Mouse (Mus musculus) intestine, embryonic 16.5 days (tissue): ENCODE results near the gene Pkig. TPM values are rescaled to one million over a fixed set of nuclear protein-coding genes. Genes with fewer than 3 reads are reported as not detected.

Experiments
- ATAC-seq: fragments of 200-750 bp; cut with Nextera tagmentation; 2 replicates; pipeline ENCODE4 v1.8.0; 2017; ENCODE audit warnings: moderate TSS enrichment, moderate library complexity
- H3K27ac ChIP-seq: fragments of 300-500 bp; sonication (generic); 2 replicates; pipeline ENCODE4 v1.5.1; 2014; ENCODE audit warnings: mild to moderate bottlenecking, low read length
- H3K27me3 ChIP-seq: fragments of 300-500 bp; sonication (generic); replicated peaks from 2 replicates; pipeline ENCODE4 v1.6.1; 2014; ENCODE audit warnings: low read length, control low read depth, mixed read lengths; ENCODE audit not compliant: control insufficient read depth, insufficient read depth
- H3K36me3 ChIP-seq: fragments of 300-500 bp; sonication (generic); 2 replicates; pipeline ENCODE4 v1.6.1; 2014; ENCODE audit warnings: low read length, control low read depth; ENCODE audit not compliant: control insufficient read depth, insufficient read depth
- H3K4me1 ChIP-seq: fragments of 300-500 bp; sonication (generic); 2 replicates; pipeline ENCODE4 v1.6.1; 2014; ENCODE audit warnings: low read length, control low read depth, mixed read lengths; ENCODE audit not compliant: control insufficient read depth, insufficient read depth
- H3K4me2 ChIP-seq: fragments of 300-500 bp; sonication (generic); 2 replicates; pipeline ENCODE4 v1.6.1; 2014; ENCODE audit warnings: low read depth, low read length, control low read depth
- H3K4me3 ChIP-seq: fragments of 300-500 bp; sonication (generic); 2 replicates; pipeline ENCODE4 v1.5.1; 2014; ENCODE audit warnings: mild to moderate bottlenecking, low read length
- H3K9ac ChIP-seq: fragments of 300-500 bp; sonication (generic); 2 replicates; pipeline ENCODE4 v1.6.1; 2014; ENCODE audit warnings: low read depth, low read length
- H3K9me3 ChIP-seq: fragments of 300-500 bp; sonication (generic); 2 replicates; pipeline ENCODE4 v1.6.1; 2016; ENCODE audit warnings: low read length, control low read depth; ENCODE audit not compliant: control insufficient read depth
- WGBS: fragments of 180-500 bp; shearing (Covaris S2); extraction: QIAGEN DNeasy Blood & Tissue Kit; methylation state at CpG from one replicate; pipeline ENCODE4 v1.1.7; 2014; 5-methylcytosine and 5-hydroxymethylcytosine counted together
- polyA plus RNA-seq: library from polyadenylated mRNA; unstranded; fragments of >200 nt; fragmentation: Nextera tagmentation; extraction: Ambion mirVana; gene quantifications from 2 replicates; pipeline ENCODE4 v1.2.1, GENCODE M21; 2015

Pkig gene
- polyA plus RNA-seq, 1 experiment from 2014 or later: 122 TPM

- H3K27me3 ChIP-seq: no peaks in the 10 kb centered on the region
- H3K9me3 ChIP-seq: no peaks in the 10 kb centered on the region
- no peak overlapping the region for H3K4me3 ChIP-seq
- H3K36me3 ChIP-seq: no peaks in the 10 kb centered on the region; the same call in 1 of the 2 replicates
- no peak overlapping the region for H3K27ac ChIP-seq
- H3K4me2 ChIP-seq: no peak overlapping the region
- 86% methylated on average over 6 of the region's 6 CpGs for WGBS
- ATAC-seq: no peak
- H3K9ac ChIP-seq: no peak overlapping the region
- peaks cover 5% of the 10 kb centered on the region; the same call in 1 of the 2 replicates for H3K4me1 ChIP-seq
Measured at GRCm38 (mm10) chr2:163708763-163709250, 50.6 kb downstream of the Pkig start.

GRCm38 (mm10) chr2:163710000-163710399 lies 51.8 kb downstream of the Pkig start:
- no peak overlapping the region for H3K9ac ChIP-seq
- no peaks in the 10 kb centered on the region for H3K9me3 ChIP-seq
- no peak overlapping the region for H3K27ac ChIP-seq
- peaks cover 5% of the 10 kb centered on the region; the same call in 1 of the 2 replicates for H3K4me1 ChIP-seq
- no peaks in the 10 kb centered on the region; the same call in 1 of the 2 replicates for H3K36me3 ChIP-seq
- no peak overlapping the region for H3K4me3 ChIP-seq
- H3K27me3 ChIP-seq: no peaks in the 10 kb centered on the region
- ATAC-seq: no peak
- 89% methylated on average over 9 of the region's 9 CpGs for WGBS
- H3K4me2 ChIP-seq: no peak overlapping the region

GRCm38 (mm10) chr2:163710606-163711159 lies 52.5 kb downstream of the Pkig start:
- no peak overlapping the region for H3K4me3 ChIP-seq
- H3K27me3 ChIP-seq: no peaks in the 10 kb centered on the region
- H3K9me3 ChIP-seq: no peaks in the 10 kb centered on the region
- H3K4me2 ChIP-seq: no peak overlapping the region
- no peak for ATAC-seq
- H3K9ac ChIP-seq: no peak overlapping the region
- WGBS: 69% methylated on average over 5 of the region's 5 CpGs
- H3K27ac ChIP-seq: no peak overlapping the region
- H3K36me3 ChIP-seq: no peaks in the 10 kb centered on the region; the same call in 1 of the 2 replicates
- peaks cover 5% of the 10 kb centered on the region; the same call in 1 of the 2 replicates for H3K4me1 ChIP-seq

GRCm38 (mm10) chr2:163711368-163711868 lies 53.2 kb downstream of the Pkig start:
- no peaks in the 10 kb centered on the region; the same call in 1 of the 2 replicates for H3K36me3 ChIP-seq
- no peaks in the 10 kb centered on the region for H3K27me3 ChIP-seq
- WGBS: 88% methylated on average over 8 of the region's 8 CpGs
- H3K4me1 ChIP-seq: peaks cover 8% of the 10 kb centered on the region
- no peak overlapping the region for H3K4me3 ChIP-seq
- H3K4me2 ChIP-seq: no peak overlapping the region
- no peak overlapping the region for H3K9ac ChIP-seq
- H3K27ac ChIP-seq: no peak overlapping the region
- H3K9me3 ChIP-seq: no peaks in the 10 kb centered on the region
- no peak for ATAC-seq

- Histone ChIP-seq H3K27ac (no peak overlapping the region), H3K4me2 (no peak overlapping the region), H3K4me1 (peaks cover 17% of the 10 kb centered on the region), H3K4me3 (no peak overlapping the region), H3K9me3 (no peaks in the 10 kb centered on the region), H3K36me3 (no peaks in the 10 kb centered on the region), H3K9ac (no peak overlapping the region), H3K27me3 (no peaks in the 10 kb centered on the region)
- no peak for ATAC-seq
- 66% methylated on average over 7 of the region's 7 CpGs for WGBS
Measured at GRCm38 (mm10) chr2:163712473-163712872, 54.3 kb downstream of the Pkig start.

GRCm38 (mm10) chr2:163712874-163713273 lies 54.7 kb downstream of the Pkig start:
- H3K4me3 ChIP-seq: no peak overlapping the region
- H3K9me3 ChIP-seq: no peaks in the 10 kb centered on the region
- H3K4me2 ChIP-seq: no peak overlapping the region
- H3K4me1 ChIP-seq: peaks cover 17% of the 10 kb centered on the region
- no peak for ATAC-seq
- H3K27me3 ChIP-seq: no peaks in the 10 kb centered on the region
- H3K27ac ChIP-seq: no peak overlapping the region
- 72% methylated on average over 6 of the region's 6 CpGs for WGBS
- no peaks in the 10 kb centered on the region for H3K36me3 ChIP-seq
- no peak overlapping the region for H3K9ac ChIP-seq

- 76% methylated on average over 3 of the region's 3 CpGs for WGBS
- no peaks in the 10 kb centered on the region for H3K27me3 ChIP-seq
- no peak overlapping the region for H3K27ac ChIP-seq
- no peaks in the 10 kb centered on the region for H3K36me3 ChIP-seq
- no peak overlapping the region for H3K9ac ChIP-seq
- no peak overlapping the region for H3K4me2 ChIP-seq
- H3K4me1 ChIP-seq: peaks cover 17% of the 10 kb centered on the region
- no peaks in the 10 kb centered on the region for H3K9me3 ChIP-seq
- no peak for ATAC-seq
- no peak overlapping the region for H3K4me3 ChIP-seq
Measured at GRCm38 (mm10) chr2:163713340-163713739, 55.2 kb downstream of the Pkig start.

- Histone ChIP-seq H3K27me3 (no peaks in the 10 kb centered on the region), H3K9me3 (no peaks in the 10 kb centered on the region), H3K4me1 (peaks cover 27% of the 10 kb centered on the region), H3K9ac (no peak overlapping the region), H3K27ac (peak overlapping the region; percentile 53), H3K36me3 (no peaks in the 10 kb centered on the region), H3K4me2 (no peak overlapping the region), H3K4me3 (no peak overlapping the region)
- 0 out of 2 replicates have a peak, but pooled peaks have one; percentile 9 for ATAC-seq
- WGBS: 50% methylated on average over 8 of the region's 8 CpGs
Measured at GRCm38 (mm10) chr2:163716448-163716847, 58.3 kb downstream of the Pkig start.

- Histone ChIP-seq H3K4me1 (peaks cover 27% of the 10 kb centered on the region), H3K4me3 (no peak overlapping the region), H3K4me2 (no peak overlapping the region), H3K27ac (peak overlapping the region; percentile 53), H3K36me3 (no peaks in the 10 kb centered on the region), H3K9me3 (no peaks in the 10 kb centered on the region), H3K9ac (no peak overlapping the region), H3K27me3 (no peaks in the 10 kb centered on the region)
- WGBS: 19% methylated on average over 6 of the region's 6 CpGs
- peak; percentile 32 for ATAC-seq
Measured at GRCm38 (mm10) chr2:163716853-163717252, 58.7 kb downstream of the Pkig start.
